Mouse (Mus musculus) stomach, postnatal 0 days (tissue): ENCODE results near the gene Pold4. TPM values are rescaled to one million over a fixed set of nuclear protein-coding genes. Genes with fewer than 3 reads are reported as not detected.
A peak's percentile ranks its signal among the peaks of the same experiment; 100 is the strongest.

ENCODE experiments used
- ATAC-seq: fragments of 200-750 bp; cut with Nextera tagmentation; 2 replicates; pipeline ENCODE4 v1.8.0; 2017; ENCODE audit not compliant: low FRiP score, low TSS enrichment
- DNase-seq: peaks from one replicate; pipeline ENCODE4 v3.0.0-alpha.2; 2016; ENCODE audit warnings: low spot score
- H3K27ac ChIP-seq: fragments of 300-500 bp; sonication (generic); replicated peaks from 2 replicates; pipeline ENCODE4 v1.5.1; 2014; ENCODE audit warnings: mild to moderate bottlenecking, control low read depth
- H3K27me3 ChIP-seq: fragments of 300-500 bp; sonication (generic); 2 replicates; pipeline ENCODE4 v1.6.1; 2014; ENCODE audit warnings: low read length; ENCODE audit not compliant: control insufficient read depth, insufficient read depth
- H3K36me3 ChIP-seq: fragments of 300-500 bp; sonication (generic); 2 replicates; pipeline ENCODE4 v1.6.1; 2014; ENCODE audit warnings: low read length, mixed read lengths; ENCODE audit not compliant: control insufficient read depth, insufficient read depth
- H3K4me1 ChIP-seq: fragments of 300-500 bp; sonication (generic); replicated peaks from 2 replicates; pipeline ENCODE4 v1.6.1; 2014; ENCODE audit warnings: antibody characterized with exemption; ENCODE audit not compliant: control insufficient read depth, insufficient read depth
- H3K4me2 ChIP-seq: fragments of 300-500 bp; sonication (generic); replicated peaks from 2 replicates; pipeline ENCODE4 v1.6.1; 2014; ENCODE audit warnings: low read depth, mild to moderate bottlenecking, control low read depth, moderate library complexity
- H3K4me3 ChIP-seq: fragments of 300-500 bp; sonication (generic); 2 replicates; pipeline ENCODE4 v1.5.1; 2014; ENCODE audit warnings: low read depth, low read length, control low read depth
- H3K9ac ChIP-seq: fragments of 300-500 bp; sonication (generic); 2 replicates; pipeline ENCODE4 v1.6.1; 2014; ENCODE audit warnings: mild to moderate bottlenecking, low read length, control low read depth, mixed read lengths
- H3K9me3 ChIP-seq: fragments of 300-500 bp; sonication (generic); 2 replicates; pipeline ENCODE4 v1.6.1; 2016; ENCODE audit warnings: low read length; ENCODE audit not compliant: control insufficient read depth
- CTCF ChIP-seq: IDR thresholded peaks from 2 replicates; pipeline ENCODE4 v1.5.1; 2016; ENCODE audit warnings: antibody characterized with exemption, low read depth, mild to moderate bottlenecking, moderate library complexity
- EP300 ChIP-seq: optimal IDR thresholded peaks from 2 replicates; pipeline ENCODE3; 2016; ENCODE audit warnings: antibody characterized with exemption
- WGBS: fragments of 180-500 bp; shearing (Covaris S2); extraction: QIAGEN DNeasy Blood & Tissue Kit; methylation state at CpG from one replicate; pipeline ENCODE4 v1.1.7; 2014; 5-methylcytosine and 5-hydroxymethylcytosine counted together
- polyA plus RNA-seq: library from polyadenylated mRNA; unstranded; fragments of >200 nt; fragmentation: Nextera tagmentation; extraction: Ambion mirVana; gene quantifications from 2 replicates; pipeline ENCODE4 v1.2.1, GENCODE M21; 2015

The Pold4 gene
- polyA plus RNA-seq, 1 experiment from 2014 or later = 42.8 TPM

GRCm38 (mm10) chr19:4254230-4254629 lies 22.5 kb downstream of the Pold4 start:
- H3K27me3 ChIP-seq = no peaks in the 10 kb centered on the region
- TF ChIP-seq EP300 (no peak), CTCF (no peak)
- WGBS = 80% methylated on average over 7 of the region's 7 CpGs
- H3K27ac ChIP-seq = no peak overlapping the region
- ATAC-seq (no peak), DNase-seq (no peak)
- 0 out of 2 replicates have a peak, but pooled peaks cover 3% of the 10 kb centered on the region for H3K4me1 ChIP-seq
- H3K9me3 ChIP-seq = no peaks in the 10 kb centered on the region
- H3K36me3 ChIP-seq = no peaks in the 10 kb centered on the region
- no peak overlapping the region for H3K4me3 ChIP-seq
- no peak overlapping the region for H3K4me2 ChIP-seq
- H3K9ac ChIP-seq = no peak overlapping the region

GRCm38 (mm10) chr19:4255583-4256162 lies 24.0 kb downstream of the Pold4 start:
- Histone ChIP-seq H3K4me2 (no peak overlapping the region), H3K4me1 (0 out of 2 replicates have a peak, but pooled peaks cover 3% of the 10 kb centered on the region), H3K27ac (no peak overlapping the region), H3K36me3 (no peaks in the 10 kb centered on the region), H3K9me3 (no peaks in the 10 kb centered on the region), H3K4me3 (no peak overlapping the region), H3K27me3 (no peaks in the 10 kb centered on the region), H3K9ac (no peak overlapping the region)
- TF ChIP-seq EP300 = no peak
- peak; percentile 59 for TF ChIP-seq CTCF
- DNase-seq (no peak), ATAC-seq (no peak)
- 76% methylated on average over 11 of the region's 11 CpGs for WGBS

GRCm38 (mm10) chr19:4257216-4257896 lies 25.7 kb downstream of the Pold4 start:
- 0 out of 2 replicates have a peak, but pooled peaks cover 3% of the 10 kb centered on the region for H3K4me1 ChIP-seq
- H3K27ac ChIP-seq = no peak overlapping the region
- under 1% methylated on average over 41 of the region's 41 CpGs for WGBS

GRCm38 (mm10) chr19:4257897-4258252 lies 26.2 kb downstream of the Pold4 start:
- ATAC-seq (no peak; the same call in 1 of the 2 replicates), DNase-seq (no peak)
- 0 out of 2 replicates have a peak, but pooled peaks cover 3% of the 10 kb centered on the region for H3K4me1 ChIP-seq
- H3K9ac ChIP-seq = peak overlapping the region; percentile 24
- H3K27ac ChIP-seq = no peak overlapping the region
- TF ChIP-seq CTCF (no peak), EP300 (no peak)
- no peaks in the 10 kb centered on the region for H3K36me3 ChIP-seq
- H3K4me3 ChIP-seq = peak overlapping the region; percentile 63
- WGBS = 19% methylated on average over 12 of the region's 12 CpGs
- H3K27me3 ChIP-seq = no peaks in the 10 kb centered on the region
- H3K4me2 ChIP-seq = peak overlapping the region; percentile 89
- H3K9me3 ChIP-seq = no peaks in the 10 kb centered on the region

More at GRCm38 (mm10) chr19:4257216-4257896, 25.7 kb downstream of the Pold4 start:
- H3K36me3 ChIP-seq = no peaks in the 10 kb centered on the region
- peak overlapping the region; percentile 41 for H3K9ac ChIP-seq
- H3K27me3 ChIP-seq = no peaks in the 10 kb centered on the region
- TF ChIP-seq EP300 (no peak), CTCF (peak; percentile 95)
- peak overlapping the region; percentile 63 for H3K4me3 ChIP-seq
- H3K4me2 ChIP-seq = peak overlapping the region; percentile 89
- peak; percentile 93 for DNase-seq
- ATAC-seq = peak; percentile 84
- no peaks in the 10 kb centered on the region for H3K9me3 ChIP-seq

GRCm38 (mm10) chr19:4261038-4261698 lies 29.5 kb downstream of the Pold4 start:
- DNase-seq = peak; percentile 57
- WGBS = 39% methylated on average over 8 of the region's 8 CpGs

More at GRCm38 (mm10) chr19:4261038-4261698, 29.5 kb downstream of the Pold4 start:
- Histone ChIP-seq H3K9me3 (no peaks in the 10 kb centered on the region), H3K4me3 (no peak overlapping the region), H3K4me1 (0 out of 2 replicates have a peak, but pooled peaks cover 6% of the 10 kb centered on the region), H3K4me2 (no peak overlapping the region), H3K27me3 (no peaks in the 10 kb centered on the region), H3K27ac (no peak overlapping the region; the same call in 1 of the 2 replicates), H3K9ac (no peak overlapping the region), H3K36me3 (0 out of 2 replicates have a peak, but pooled peaks cover 3% of the 10 kb centered on the region)
- peak; percentile 30; the same call in 1 of the 2 replicates for ATAC-seq
- TF ChIP-seq CTCF = peak; percentile 60
- no peak for TF ChIP-seq EP300
